Mouse (Mus musculus): ENCODE measurements around the gene Gpc4. TPM values are rescaled to one million over a fixed set of nuclear protein-coding genes. Genes with fewer than 3 reads are reported as not detected.

Gpc4 gene
- total and polyA plus RNA-seq, 3 experiments: 5.1 to 9.4 TPM; not detected in 1

- no peaks in the 10 kb centered on the region for H3K79me2 ChIP-seq (ENCODE audit: control insufficient read depth, insufficient read depth, low read length, poor library complexity)
Measured at GRCm38 (mm10) chrX:52083557-52083956, 81.5 kb downstream of the Gpc4 start.

DNA sequence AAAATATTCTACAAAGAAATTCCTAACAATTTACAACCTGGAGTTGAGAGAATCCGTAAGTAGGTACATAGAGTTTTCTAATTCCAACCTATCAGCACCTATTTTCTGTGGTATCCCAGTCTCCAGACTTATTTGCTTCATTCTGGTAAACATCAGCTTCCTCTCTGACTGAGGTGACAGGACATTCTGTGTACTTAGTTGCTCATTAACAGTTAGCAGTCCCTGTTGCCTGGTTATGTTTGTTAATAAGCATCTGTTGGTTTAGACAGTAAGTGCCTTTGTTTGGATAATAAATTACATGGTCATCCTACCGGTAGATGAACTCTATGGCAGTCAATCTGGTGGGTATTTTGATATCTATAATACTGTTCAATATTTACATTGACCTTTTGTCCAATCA lies 92.6 kb downstream of the Gpc4 start:
- Histone ChIP-seq H3K36me3 (ENCODE audit: control insufficient read depth in 1 of 2, insufficient read depth in 2 of 2, low read length in 2 of 2) (no peaks in the 10 kb centered on the region), H3K27ac (ENCODE audit: control insufficient read depth, low read depth, low read length) (no peak overlapping the region), H3K4me3 (ENCODE audit: control insufficient read depth in 1 of 2, insufficient read depth in 1 of 2, low read depth in 2 of 2, low read length in 2 of 2) (no peak overlapping the region), H3K79me2 (ENCODE audit: control insufficient read depth, insufficient read depth, low read length, poor library complexity) (no peaks in the 10 kb centered on the region), H3K9ac (ENCODE audit: control insufficient read depth, low read depth, low read length, poor library complexity, severe bottlenecking) (no peak overlapping the region), H3K9me3 (replicated peaks; ENCODE audit: insufficient read depth, low read length) (no peaks in the 10 kb centered on the region), H3K27me3 (ENCODE audit: control insufficient read depth in 1 of 2, insufficient read depth in 2 of 2, low read length in 2 of 2) (no peaks in the 10 kb centered on the region), H3K4me1 (ENCODE audit: control insufficient read depth in 1 of 2, insufficient read depth in 2 of 2, low read length in 2 of 2) (no peaks in the 10 kb centered on the region)
- TF ChIP-seq USF2 (IDR thresholded peaks at IDR 0.05; ENCODE audit: borderline replicate concordance in 1 of 2, insufficient read depth in 1 of 2, low read depth in 1 of 2, low read length in 2 of 2): no peak
- TF ChIP-seq ETS1 (IDR thresholded peaks at IDR 0.05; ENCODE audit: low read depth, low read length): no peak
- no peak for TF ChIP-seq MYC (IDR thresholded peaks at IDR 0.05; ENCODE audit: low read depth, low read length)
- no peak for TF ChIP-seq POLR2A (IDR thresholded peaks at IDR 0.05; ENCODE audit: control insufficient read depth in 1 of 2, insufficient read depth in 1 of 2, low read depth in 1 of 2, low read length in 2 of 2, poor library complexity in 1 of 2)
- TF ChIP-seq SIN3A (IDR thresholded peaks at IDR 0.05; ENCODE audit: low read length): no peak
- TF ChIP-seq MAX (IDR thresholded peaks at IDR 0.05; ENCODE audit: low read length): no peak
- TF ChIP-seq RCOR1 (IDR thresholded peaks at IDR 0.05; ENCODE audit: low read depth, low read length): no peak
- no peak for TF ChIP-seq TCF12 (IDR thresholded peaks at IDR 0.05; ENCODE audit: low read depth, low read length)
- no peak for TF ChIP-seq CHD1 (IDR thresholded peaks at IDR 0.05; ENCODE audit: low read depth, low read length)
- no peak for TF ChIP-seq MEF2A (IDR thresholded peaks at IDR 0.05; ENCODE audit: extremely low read depth, insufficient replicate concordance, low read depth, low read length, poor library complexity, severe bottlenecking)
- TF ChIP-seq USF1 (IDR thresholded peaks at IDR 0.05; ENCODE audit: low read depth, low read length): no peak
- TF ChIP-seq GABPA (IDR thresholded peaks at IDR 0.05; ENCODE audit: low read depth, low read length): no peak
- TF ChIP-seq KAT2A (conservative IDR thresholded peaks at IDR 0.05; ENCODE audit: low read depth, low read length): no peak
- no peak for TF ChIP-seq CHD2 (IDR thresholded peaks at IDR 0.05; ENCODE audit: low read length)
- TF ChIP-seq POLR2AphosphoS2 (IDR thresholded peaks at IDR 0.05; ENCODE audit: low read length): no peak
- TF ChIP-seq ZC3H11A (IDR thresholded peaks at IDR 0.05; ENCODE audit: low read depth, low read length): no peak
- TF ChIP-seq MAZ (IDR thresholded peaks at IDR 0.05; ENCODE audit: low read depth, low read length): no peak
- no peak for TF ChIP-seq UBTF (IDR thresholded peaks at IDR 0.05; ENCODE audit: borderline replicate concordance, insufficient read depth, low read depth, low read length)
- no peak for TF ChIP-seq E2F4 (IDR thresholded peaks at IDR 0.05; ENCODE audit: borderline replicate concordance, low read depth, low read length)
- TF ChIP-seq MAFK (IDR thresholded peaks at IDR 0.05; ENCODE audit: borderline replicate concordance, low read depth, low read length): no peak
- DNase-seq (ENCODE audit: low read depth, low spot score): no peak

More at GRCm38 (mm10) chrX:52083557-52083956, 81.5 kb downstream of the Gpc4 start:
- no peaks in the 10 kb centered on the region for H3K9me3 ChIP-seq (replicated peaks; ENCODE audit: insufficient read depth, low read length)
- no peak overlapping the region for H3K9ac ChIP-seq (ENCODE audit: control insufficient read depth, low read depth, low read length, poor library complexity, severe bottlenecking)
- no peak for DNase-seq (ENCODE audit: low read depth, low spot score)
- no peak overlapping the region for H3K27ac ChIP-seq (ENCODE audit: control insufficient read depth, low read depth, low read length)
- no peaks in the 10 kb centered on the region for H3K27me3 ChIP-seq (ENCODE audit: control insufficient read depth in 1 of 2, insufficient read depth in 2 of 2, low read length in 2 of 2)
- TF ChIP-seq BHLHE40 (IDR thresholded peaks at IDR 0.05; ENCODE audit: borderline replicate concordance, low read depth, low read length) (no peak), ZC3H11A (IDR thresholded peaks at IDR 0.05; ENCODE audit: low read depth, low read length) (no peak), USF2 (IDR thresholded peaks at IDR 0.05; ENCODE audit: borderline replicate concordance in 1 of 2, insufficient read depth in 1 of 2, low read depth in 1 of 2, low read length in 2 of 2) (no peak), USF1 (IDR thresholded peaks at IDR 0.05; ENCODE audit: low read depth, low read length) (no peak), NRF1 (IDR thresholded peaks at IDR 0.05; ENCODE audit: insufficient read depth, low read depth, low read length, poor library complexity, severe bottlenecking) (no peak), SMC3 (IDR thresholded peaks at IDR 0.05; ENCODE audit: low read depth, low read length) (no peak), MAX (IDR thresholded peaks at IDR 0.05; ENCODE audit: low read length) (no peak), TAL1 (IDR thresholded peaks at IDR 0.05; ENCODE audit: low read length) (no peak), MEF2A (IDR thresholded peaks at IDR 0.05; ENCODE audit: extremely low read depth, insufficient replicate concordance, low read depth, low read length, poor library complexity, severe bottlenecking) (no peak), ZMIZ1 (IDR thresholded peaks at IDR 0.05; ENCODE audit: low read depth, low read length) (no peak), TCF12 (IDR thresholded peaks at IDR 0.05; ENCODE audit: low read depth, low read length) (no peak), SIN3A (IDR thresholded peaks at IDR 0.05; ENCODE audit: low read length) (no peak), JUND (IDR thresholded peaks at IDR 0.05; ENCODE audit: low read depth, low read length) (no peak), ZKSCAN1 (IDR thresholded peaks at IDR 0.05; ENCODE audit: low read depth, low read length) (no peak), RAD21 (IDR thresholded peaks at IDR 0.05; ENCODE audit: low read depth, low read length) (no peak)
- no peaks in the 10 kb centered on the region for H3K36me3 ChIP-seq (ENCODE audit: control insufficient read depth in 1 of 2, insufficient read depth in 2 of 2, low read length in 2 of 2)
- H3K4me3 ChIP-seq (ENCODE audit: control insufficient read depth in 1 of 2, insufficient read depth in 1 of 2, low read depth in 2 of 2, low read length in 2 of 2): no peak overlapping the region
- H3K4me1 ChIP-seq (ENCODE audit: control insufficient read depth in 1 of 2, insufficient read depth in 2 of 2, low read length in 2 of 2): no peaks in the 10 kb centered on the region

All from MEL (cell line).